Mouse (Mus musculus) layer of hippocampus, postnatal 14 days (tissue): Measurements from ENCODE around the gene Clmp. TPM values are rescaled to one million over a fixed set of nuclear protein-coding genes. Genes with fewer than 3 reads are reported as not detected.
"Not testable (repeated sequence)": the region's sequence is repeated elsewhere in the genome, so short reads cannot be mapped to it uniquely, and the experiment has no call there.

ENCODE experiments used
- DNase-seq, 2 experiments: peaks; one replicate each; pipeline ENCODE4 v3.0.0; 2021 to 2022; ENCODE audit warnings: low spot score in 2 of 2, mixed read lengths in 1 of 2
- total RNA-seq, 2 experiments: library from RNA; stranded (reverse); gene quantifications; 2 replicates each; pipeline ENCODE4 v1.2.3; 2021

Clmp gene
- total RNA-seq, 2 experiments from 2014 or later = 36.1 to 39.2 TPM

DNA sequence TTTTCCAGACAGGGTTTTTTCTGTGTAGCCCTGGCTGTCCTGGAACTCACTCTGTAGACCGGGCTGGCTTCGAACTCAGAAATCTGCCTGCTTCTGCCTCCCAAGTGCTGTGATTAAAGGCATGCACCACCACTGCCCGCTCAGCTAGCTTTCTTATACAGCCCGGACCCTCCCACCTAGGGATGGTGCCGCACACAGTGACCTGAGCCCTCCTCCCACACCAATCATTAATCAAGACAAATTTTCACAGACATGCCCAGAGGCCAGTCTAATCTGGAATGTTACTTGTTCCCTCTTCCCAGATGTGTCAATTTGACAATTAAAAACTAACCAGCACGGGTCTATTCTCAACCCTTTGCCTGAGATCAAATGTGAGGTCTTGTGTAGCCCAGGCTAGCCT is 87.4 kb downstream of the Clmp start:
- not testable (repeated sequence) for DNase-seq

DNA sequence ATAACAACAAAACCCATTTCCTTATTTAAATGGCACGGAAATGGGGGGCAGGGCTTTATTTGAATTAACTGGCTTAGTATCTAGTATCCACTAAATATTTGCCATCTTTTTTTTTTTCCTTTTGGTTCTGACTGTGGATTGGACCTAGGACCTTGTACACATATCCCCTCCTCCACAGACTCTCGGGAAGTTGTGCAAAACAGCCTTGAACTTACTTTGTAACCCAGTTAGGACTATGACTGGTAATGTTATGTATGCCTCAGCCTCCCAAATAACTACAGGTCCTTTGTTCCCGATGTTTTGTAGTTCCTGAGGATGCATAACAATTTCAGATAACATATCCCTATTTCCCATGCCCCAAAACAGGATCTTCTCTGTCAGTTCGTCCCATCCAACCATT is 88.1 kb downstream of the Clmp start:
- no peak for DNase-seq

DNA sequence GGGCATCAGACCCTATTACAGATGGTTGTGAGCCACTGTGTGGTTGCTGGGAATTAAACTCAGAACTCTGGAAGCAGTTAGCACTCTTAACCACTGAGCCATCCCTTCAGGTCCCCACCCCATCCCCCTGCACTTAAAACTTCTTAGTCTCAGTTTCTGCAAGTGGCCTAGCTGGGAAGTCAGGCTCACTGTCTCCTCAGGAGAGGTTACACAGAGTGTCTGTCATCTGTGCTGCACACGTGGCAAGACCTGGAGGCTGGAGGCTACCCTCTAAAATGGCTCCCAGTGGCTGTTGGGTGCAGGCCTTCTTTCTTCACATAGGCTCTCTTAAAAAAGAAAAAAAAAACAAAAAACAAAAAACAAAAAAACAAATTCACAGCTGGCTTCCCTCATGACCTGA is 90.3 kb downstream of the Clmp start:
- DNase-seq = no peak

DNA sequence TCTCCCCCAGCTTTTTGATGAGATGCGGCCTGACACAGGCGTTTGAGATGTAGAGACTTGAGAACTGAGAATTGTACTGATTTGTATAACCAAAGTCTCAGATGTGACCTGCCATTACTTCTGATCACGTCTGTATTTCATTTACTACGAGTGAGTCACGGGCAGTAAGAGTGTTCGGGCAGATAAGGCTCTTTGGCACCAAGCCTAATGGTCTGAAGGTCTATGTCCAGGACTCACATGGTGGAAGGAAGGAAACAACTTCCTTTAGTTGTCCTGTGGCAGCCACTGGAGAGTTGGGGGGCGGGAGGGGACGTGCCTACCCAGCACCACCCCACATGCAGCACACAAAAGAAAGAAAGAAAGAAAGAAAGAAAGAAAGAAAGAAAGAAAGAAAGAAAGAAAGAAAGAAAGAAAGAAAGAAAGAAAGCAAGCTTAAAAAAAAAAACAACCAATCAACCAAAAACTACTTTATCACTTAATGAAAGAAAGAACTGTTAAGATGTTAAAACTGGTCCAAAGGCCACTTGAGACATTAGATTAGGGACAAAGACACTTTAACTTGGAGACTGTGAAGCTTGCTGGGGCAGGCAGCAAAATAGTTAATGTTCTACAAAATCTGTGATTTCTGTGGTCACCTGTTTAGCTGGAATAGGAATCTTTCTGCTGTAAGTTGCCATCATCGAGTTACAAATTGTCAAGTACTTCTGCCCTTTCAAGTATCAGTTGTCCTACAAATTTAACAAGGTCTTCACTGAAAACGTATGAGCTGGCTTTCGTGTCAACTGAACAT is 90.9 kb downstream of the Clmp start:
- DNase-seq = no peak

DNA sequence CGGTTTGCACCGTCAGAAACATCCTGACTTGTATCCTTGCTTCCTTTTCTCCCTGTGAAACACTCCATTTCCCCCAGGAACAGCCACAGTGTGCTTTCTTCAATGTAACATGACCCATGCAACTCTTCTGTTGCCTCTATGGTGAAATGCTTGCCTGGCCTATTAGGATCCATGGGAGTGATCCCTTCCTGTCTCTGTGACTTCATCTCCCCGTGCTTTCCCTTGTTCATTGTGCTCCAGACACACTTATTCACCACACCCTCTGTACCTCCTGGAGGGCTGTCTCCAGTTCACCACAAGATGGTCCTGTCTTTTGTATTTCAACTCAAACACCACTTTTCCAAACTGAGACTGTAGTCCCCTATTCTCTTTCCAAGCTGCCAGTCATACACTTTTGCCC is 94.3 kb downstream of the Clmp start:
- DNase-seq = no peak

DNA sequence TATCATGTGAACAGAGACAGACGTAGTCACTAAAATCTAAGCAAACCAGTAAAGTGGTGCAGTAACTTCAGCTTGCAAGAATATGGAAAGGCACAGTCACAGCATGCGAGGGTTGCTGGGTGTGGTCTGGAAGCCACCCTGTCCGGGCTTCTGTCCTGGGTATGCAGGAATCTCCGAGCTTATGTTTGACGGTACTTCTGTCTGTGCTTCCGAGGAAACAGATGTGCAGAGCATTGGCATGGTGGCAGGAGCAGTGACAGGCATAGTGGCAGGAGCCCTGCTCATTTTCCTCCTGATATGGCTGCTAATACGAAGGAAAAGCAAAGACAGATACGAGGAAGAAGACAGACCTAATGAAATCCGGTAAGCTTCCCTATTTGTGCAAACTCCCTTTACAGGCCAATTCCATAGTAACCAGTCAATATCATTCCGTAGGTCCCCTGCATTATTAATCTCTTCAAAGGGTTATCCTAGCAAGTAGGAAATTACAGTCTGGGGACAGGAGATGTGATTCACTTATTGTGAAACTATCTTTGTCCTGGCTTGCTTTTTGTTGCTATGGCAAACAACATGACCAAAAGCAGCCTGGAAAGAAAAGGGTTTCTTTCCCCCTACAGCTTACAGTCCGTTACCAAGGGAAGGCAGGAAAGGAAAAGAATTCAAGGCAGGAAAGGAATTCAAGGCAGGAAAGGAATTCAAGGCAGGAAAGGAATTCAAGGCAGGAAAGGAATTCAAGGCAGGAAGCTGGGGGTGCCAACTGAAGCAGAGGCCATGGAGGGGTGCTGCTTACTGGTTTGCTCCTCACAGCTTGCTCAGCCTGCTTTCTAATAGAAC is 95.3 kb downstream of the Clmp start:
- DNase-seq = no peak

DNA sequence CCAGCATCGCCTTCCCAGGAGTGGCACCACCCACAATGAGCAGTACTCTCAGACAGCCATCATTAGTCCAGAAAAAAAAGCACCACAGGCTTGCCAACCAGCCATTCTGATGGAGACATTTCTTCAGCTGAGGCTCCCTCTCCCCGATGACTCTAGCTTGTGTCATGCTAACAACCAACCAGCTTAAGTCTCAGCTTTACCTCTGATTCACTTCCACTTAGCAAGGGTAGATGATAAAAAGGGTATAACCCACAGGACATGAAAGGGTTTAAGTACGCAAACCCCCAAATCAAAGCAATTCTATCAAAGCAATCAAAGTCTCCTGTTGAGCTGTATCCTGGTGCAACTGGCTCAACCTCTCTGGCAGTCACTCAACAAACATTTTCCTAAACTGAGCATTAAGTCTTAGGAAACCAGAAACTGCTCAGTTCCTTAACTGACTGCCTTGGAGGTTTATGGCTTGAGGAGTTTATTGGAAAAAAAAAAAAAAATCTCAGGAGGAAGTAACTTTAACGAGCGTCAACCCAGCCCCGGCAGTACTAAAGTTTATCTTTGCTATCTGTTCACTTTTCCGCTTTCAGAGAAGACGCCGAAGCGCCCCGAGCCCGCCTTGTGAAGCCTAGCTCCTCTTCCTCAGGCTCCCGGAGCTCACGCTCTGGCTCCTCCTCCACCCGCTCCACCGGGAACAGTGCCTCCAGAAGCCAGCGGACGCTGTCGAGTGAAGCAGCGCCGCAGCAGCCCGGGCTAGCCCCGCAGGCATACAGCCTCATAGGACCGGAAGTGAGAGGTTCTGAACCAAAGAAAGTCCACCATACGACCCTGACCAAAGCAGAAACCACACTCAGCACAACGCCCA is 96.2 kb downstream of the Clmp start:
- no peak for DNase-seq

DNA sequence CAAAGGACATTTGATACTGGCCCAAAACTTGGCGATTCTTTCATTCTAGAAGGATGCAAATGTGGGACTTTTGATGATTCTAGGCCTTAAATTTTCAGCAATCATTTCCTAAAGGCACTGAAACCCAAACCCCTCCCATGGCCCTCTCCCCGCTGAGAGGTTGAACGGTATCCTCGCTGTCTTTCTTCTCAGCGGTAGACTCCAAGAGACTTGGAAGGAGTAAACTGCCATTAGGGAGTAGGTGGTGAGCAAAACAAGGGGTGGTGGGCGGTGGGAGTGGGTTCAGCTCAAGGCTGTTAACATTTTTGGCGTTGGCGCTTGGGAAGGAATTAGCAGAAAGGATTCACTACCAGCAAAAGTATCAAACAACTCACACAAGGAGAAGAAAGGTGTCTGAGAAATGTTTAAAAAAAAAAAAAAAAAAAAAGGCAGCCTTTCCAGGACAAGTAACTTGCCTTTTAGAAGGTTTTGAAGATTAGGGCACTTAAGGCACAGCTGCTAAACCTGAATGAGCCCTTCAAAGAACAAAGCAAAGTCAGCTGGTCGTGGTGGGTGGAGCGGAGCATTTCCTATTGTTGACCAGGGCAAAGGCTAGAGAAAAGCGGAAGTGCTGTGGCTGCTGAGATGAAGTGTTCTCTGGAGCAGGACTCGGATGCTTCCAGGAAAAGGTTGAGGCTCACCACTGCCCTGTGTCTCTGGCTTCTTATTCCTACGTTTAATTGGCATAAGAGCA is 98.0 kb downstream of the Clmp start:
- no peak for DNase-seq

DNA sequence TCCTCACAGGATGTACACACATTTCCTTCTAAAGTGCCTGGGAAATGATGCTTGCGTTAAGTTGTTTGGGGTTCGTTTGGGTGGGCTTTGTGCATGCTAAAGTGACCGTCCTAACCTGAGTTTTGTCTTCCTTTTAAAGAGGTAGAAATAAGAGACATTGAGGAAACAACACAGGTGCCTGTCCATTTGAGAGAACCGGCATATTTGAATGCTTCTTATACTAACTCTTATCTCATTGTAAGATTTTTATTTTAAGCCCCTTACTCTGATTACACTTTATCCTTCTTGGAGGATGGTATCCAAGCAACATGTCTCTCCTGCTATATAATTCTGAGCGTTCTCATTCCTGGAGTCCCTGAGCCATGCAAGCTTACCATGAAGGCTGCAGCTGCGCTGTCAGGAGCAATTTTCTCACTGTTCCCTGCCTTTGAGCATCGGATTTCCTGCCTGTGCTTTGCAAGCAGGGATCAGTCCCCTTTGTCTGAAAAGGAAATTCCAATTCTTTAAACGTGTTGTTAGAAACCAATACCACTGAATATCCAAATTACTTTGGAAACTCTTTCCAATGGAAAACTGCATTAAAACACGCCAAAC is 98.7 kb downstream of the Clmp start:
- DNase-seq = no peak

DNA sequence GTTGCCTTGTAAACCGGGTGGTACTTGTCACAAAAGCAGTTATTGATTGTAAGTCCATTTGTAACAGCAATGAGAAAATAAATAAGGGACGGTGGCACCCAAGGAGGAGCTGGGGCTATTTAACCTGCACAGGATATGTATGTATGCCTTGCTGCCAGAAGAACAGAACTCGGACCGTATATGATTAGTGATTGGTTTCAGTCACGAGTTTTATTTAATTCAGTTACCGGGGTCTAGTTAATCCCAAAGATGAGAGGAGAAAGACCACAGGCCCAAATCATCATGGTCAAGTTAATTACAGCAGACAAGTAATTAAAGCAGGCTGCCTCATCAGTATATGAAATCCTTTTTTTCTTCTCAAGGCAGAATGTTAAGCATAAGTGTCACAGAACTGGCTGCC is 99.7 kb downstream of the Clmp start:
- no peak for DNase-seq

DNA sequence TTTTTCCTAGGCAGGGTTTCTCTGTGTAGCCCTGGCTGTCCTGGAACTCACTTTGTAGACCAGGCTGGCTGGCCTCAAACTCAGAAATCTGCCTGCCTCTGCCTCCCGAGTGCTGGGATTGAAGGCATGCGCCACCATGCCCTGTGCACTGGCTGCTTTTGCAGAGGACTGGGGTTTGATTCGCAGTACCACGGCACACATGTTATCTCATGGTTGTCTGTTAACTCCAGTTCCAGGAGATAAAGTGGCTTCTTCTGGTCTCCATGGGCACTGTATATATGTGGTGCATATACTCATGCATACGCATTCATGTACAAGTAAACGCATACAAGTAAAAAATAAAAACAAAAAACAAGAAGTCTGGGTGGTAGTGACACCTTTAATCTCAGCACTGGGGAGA is 101.1 kb downstream of the Clmp start:
- DNase-seq = not testable (repeated sequence)

DNA sequence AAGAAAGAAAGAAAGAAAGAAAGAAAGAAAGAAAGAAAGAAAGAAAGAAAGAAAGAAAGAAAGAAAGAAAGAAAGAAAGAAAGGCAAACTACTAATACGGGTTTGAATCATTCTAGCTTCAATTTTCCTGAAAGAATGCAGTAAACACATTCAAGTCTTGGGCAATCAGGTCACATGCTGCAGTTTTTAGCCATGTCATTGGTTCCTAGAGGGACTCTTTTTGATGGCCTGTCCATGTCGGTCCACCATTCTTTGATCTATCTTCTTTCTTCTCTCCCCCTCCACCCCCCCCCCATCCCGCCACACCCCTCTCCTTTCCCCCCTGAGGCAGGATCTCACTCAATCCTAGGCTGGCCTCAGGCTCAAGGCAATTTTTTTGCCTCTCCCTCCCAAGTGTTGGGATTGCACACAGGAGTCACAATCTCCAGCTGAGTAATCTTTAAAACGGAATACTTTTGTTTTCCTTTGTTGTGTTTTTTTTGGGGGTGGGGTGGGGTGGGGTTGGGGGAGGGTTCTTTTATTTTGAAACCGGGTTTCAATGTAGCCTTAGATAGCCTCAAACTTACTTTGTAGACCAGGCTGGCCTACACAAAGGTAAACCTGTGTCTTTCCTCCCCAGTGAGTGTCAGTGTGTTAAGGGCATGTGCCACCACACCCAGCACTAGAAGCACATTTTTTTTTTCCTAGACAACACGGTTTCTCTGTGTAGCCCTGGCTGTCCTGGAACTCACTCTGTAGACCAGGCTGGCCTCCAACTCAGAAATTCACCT is 106.3 kb downstream of the Clmp start:
- DNase-seq = no peak

DNA sequence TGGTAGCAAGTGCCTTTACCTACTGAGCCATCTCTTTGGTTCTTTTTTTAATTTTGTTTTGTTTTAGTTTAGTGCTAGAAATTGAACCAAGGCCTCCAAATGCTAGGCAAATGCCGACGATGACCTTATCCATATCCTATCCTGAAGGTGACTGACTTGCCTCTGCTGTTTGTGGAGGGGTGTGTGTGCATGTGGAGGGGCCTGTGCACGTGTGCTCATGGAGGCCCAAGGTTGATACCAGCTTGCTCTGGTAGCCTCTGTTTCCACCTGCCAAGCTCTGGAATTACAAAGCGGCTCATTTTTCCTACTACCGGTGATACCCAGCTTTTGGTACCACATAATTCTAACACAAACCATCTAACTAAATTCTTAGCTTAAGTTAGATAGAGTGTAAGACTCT is 107.8 kb downstream of the Clmp start:
- DNase-seq = no peak

DNA sequence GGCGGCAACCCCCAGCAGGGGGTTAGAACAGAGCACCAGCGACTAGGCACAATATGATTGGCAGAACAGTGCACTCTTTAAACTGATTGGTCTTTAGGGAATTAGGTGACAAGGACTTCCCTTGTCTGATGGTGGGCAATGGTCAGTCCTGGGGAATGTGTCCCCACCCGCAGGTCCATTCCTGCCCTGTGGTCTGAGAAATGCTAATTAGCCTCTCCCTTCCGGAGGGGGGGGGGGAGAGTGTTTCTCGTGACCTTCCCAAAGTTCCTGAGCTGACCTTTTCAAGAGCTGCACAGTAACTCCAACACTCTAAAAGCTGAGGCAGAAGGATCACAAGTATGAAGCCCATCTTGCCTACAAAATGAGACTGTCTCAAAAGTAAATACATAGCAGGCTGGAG is 108.5 kb downstream of the Clmp start:
- DNase-seq = no peak

DNA sequence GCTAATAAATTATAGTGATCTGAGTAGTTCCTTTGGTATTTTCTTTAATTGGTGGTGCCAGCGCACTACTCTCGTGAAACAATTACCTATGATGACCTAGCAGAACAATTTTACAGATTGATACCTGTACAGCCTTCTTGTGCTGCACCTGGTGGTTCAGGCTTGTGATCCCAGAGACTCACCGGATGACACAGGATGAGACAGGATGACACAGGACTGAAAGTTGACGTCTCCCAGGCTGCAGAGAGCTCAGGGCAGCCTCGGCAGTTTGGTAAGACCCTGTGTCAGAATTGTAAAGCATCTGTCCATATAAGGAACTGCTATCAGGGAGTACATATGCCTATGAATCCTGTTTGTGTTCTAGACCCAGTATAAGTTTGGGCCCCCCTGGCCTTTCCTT is 109.2 kb downstream of the Clmp start:
- DNase-seq = no peak

DNA sequence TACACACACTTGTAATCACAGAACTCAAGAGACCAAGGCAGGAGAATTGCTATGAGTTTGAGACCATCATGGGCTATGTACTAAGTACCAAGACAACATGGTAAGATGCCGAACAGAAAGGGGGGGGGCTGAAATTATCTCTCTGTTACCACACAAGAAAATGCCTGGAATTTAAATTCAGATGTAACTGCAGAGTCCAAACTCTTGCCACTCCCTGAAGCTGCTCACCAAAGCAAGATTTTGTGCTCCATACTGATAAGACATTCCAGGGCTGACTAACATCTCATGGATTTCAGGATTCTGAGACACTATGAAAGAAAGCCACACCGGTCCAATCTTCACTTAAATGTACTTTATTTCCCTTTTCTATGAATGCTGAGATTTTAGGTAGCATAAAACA is 109.8 kb downstream of the Clmp start:
- DNase-seq = no peak

DNA sequence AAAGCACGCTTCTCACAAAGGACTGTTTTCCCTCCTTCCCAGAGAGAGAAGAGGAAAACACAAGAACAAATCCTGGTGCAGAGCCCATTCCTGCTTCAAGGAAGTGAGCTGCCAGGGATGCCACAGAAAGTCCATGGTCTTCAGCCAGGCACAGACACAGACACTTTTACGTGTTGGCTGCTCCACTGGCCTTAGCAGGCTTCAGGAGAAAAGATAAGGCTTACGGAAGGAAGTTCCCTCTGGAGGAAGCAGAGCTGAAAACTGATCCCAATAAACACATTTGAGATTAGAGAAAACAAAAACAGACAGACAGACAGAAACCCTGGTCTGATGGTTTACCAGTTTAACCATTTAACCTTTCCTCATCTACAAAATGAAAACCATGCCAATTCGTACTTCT is 110.3 kb downstream of the Clmp start:
- no peak for DNase-seq

DNA sequence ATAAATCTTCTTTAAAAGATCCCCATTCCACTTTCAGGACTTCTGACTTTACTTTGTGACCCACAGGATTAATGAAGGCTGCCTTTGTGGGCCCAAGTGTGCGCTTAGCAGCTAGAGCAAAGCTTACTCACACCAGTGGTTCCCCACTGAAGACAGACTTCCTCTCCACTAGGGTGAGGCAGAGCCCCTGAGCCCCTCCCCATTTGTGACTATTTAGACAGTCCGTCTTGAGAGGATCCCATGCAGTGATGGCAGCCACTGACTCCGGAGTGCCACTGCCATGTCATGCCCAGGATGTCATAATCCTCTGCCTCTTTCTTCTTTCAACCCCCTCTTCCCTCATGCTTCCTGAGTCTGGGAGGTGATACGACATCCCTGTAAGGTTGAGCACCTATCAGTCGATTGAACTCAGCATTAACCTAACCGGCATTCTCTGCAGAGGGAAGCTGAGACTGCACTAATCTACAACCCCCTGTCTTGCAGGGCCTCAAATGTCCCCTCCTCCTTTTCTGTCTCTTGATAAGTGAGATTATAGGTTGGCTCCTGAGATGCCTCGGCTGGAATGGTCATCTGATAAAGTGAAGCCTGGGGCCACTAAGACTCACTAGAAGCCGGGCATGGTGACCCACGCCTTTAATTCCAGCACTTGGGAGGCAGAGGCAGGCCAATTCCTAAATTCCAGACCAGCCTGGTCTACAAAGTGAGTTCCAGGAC is 112.6 kb downstream of the Clmp start:
- no peak for DNase-seq

DNA sequence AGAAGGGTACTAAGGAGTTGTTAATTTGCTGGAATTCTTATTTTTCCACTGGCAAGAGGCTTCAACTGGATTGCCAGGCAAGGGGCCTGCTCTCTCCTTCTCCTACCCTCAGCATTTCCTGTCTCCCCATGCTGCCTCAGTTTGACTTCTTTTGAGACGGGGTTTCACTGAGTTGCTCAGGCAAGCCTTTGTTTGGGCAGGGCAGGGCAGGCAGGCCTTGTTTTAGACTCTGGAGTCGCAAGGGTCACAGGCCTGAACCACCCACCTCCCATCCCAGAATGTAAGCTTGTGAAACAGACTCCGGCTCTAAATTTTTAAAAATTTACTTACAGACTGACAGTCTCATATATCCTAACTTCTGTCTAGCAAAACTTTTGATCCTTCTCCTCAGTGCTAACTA is 113.3 kb downstream of the Clmp start:
- no peak for DNase-seq
